Mouse (Mus musculus): ENCODE measurements at regions not wholly inside any gene's neighbourhood (a gene's known extent, or its start where the extent isn't known, plus 50 kb on each side); places are given as distances from the start of the nearest gene placed in this dataset.
A peak's percentile ranks its signal among the peaks of the same experiment; 100 is the strongest.

DNA sequence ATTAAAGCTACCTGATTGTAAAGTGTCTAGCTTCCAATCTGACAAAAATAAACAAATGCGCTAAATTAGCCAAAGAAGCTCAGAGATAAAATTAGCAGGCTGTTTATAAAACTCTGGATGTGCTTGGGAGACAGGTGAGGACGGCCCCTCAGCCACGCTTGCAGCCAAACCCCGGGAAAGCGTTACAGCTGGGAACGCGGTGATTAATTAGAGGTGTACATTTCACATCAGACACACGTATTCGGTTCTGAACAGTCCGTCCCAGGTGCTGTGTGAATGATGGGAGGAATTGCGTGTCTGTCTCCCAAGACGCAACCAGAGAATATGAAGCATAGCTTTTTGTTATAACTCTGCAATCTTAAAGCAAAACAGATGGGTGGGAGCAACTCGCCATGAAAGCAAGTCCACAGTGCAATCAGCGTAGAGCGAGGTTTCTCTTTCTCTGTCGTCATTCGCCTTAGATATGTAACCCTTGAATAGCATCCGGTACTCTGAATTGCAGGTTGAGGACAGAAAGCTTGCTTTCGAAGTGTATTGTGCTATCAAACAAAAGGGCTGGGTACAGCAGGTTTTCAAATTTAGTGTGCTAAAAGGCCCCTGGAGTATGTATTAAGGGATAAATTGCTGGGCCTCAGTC is 123.0 kb upstream of the Fn1 start:
- H3K27me3 ChIP-seq: no peaks in the 10 kb centered on the region
- no peak overlapping the region for H3K9ac ChIP-seq
- 0 out of 2 replicates have a peak overlapping the region, but pooled peaks have one; percentile 7 for H3K4me3 ChIP-seq
- 51% methylated on average over 19 of the region's 19 CpGs for WGBS
- peak overlapping the region; percentile 32 for H3K4me2 ChIP-seq (replicated peaks)
- H3K27ac ChIP-seq: peak overlapping the region; percentile 67; the same call in 1 of the 2 replicates
- H3K4me1 ChIP-seq: peaks cover 10% of the 10 kb centered on the region
- ATAC-seq (ENCODE audit: insufficient number of reproducible peaks, insufficient read depth, low FRiP score, low TSS enrichment): no peak; the same call in 1 of the 2 replicates
- H3K36me3 ChIP-seq: no peaks in the 10 kb centered on the region
- no peaks in the 10 kb centered on the region for H3K9me3 ChIP-seq

DNA sequence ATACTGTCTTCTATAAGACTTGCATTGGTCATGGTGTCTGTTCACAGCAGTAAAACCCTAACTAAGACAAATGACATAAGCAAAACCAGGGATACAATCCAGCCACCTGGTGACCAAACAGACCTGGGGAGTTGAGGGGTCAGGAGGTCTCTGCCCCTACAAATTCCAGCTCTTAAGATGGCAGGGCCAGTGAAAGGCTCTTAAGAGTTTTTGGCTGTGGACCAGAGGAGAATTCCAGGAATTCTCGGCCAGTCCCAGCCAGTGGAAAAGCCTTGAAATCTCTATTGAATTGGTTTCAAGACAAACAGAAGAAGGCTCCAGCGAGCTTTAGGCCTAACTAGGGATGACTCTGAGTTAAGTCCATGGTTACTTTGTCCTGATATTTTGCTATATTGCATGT is 119.5 kb upstream of the Fn1 start:
- H3K4me1 ChIP-seq: peaks cover 10% of the 10 kb centered on the region
- H3K4me2 ChIP-seq (replicated peaks): no peak overlapping the region
- H3K27ac ChIP-seq: no peak overlapping the region
- H3K9ac ChIP-seq: no peak overlapping the region
- WGBS: 89% methylated on average over 2 of the region's 2 CpGs
- no peaks in the 10 kb centered on the region for H3K27me3 ChIP-seq
- H3K4me3 ChIP-seq: no peak overlapping the region
- ATAC-seq (ENCODE audit: insufficient number of reproducible peaks, insufficient read depth, low FRiP score, low TSS enrichment): no peak
- H3K36me3 ChIP-seq: no peaks in the 10 kb centered on the region
- no peaks in the 10 kb centered on the region for H3K9me3 ChIP-seq

DNA sequence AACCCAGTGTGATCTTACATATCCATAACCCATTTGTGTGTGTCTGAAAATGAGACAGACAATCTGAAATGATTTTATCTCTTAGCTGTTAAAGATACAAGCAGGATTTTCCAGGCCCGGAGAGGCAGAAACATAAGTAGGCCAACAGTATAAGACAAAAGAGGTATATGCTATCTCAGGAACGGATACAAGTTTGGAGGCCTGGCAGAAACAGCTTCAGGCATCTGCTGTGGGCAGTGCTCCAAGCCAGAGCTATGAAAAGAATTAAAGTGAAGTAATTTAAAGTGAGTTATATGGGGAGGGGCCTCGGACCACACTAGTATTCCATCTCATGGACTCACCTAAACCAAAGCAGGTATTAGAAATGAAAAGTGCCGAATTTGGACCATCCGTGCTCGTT is 118.8 kb upstream of the Fn1 start:
- H3K27ac ChIP-seq: no peak overlapping the region
- H3K36me3 ChIP-seq: no peaks in the 10 kb centered on the region
- no peaks in the 10 kb centered on the region for H3K27me3 ChIP-seq
- no peak overlapping the region for H3K4me3 ChIP-seq
- H3K4me2 ChIP-seq (replicated peaks): no peak overlapping the region
- no peak overlapping the region for H3K9ac ChIP-seq
- ATAC-seq (ENCODE audit: insufficient number of reproducible peaks, insufficient read depth, low FRiP score, low TSS enrichment): no peak
- H3K9me3 ChIP-seq: no peaks in the 10 kb centered on the region
- H3K4me1 ChIP-seq: peaks cover 9% of the 10 kb centered on the region
- WGBS: 87% methylated on average over 6 of the region's 6 CpGs

DNA sequence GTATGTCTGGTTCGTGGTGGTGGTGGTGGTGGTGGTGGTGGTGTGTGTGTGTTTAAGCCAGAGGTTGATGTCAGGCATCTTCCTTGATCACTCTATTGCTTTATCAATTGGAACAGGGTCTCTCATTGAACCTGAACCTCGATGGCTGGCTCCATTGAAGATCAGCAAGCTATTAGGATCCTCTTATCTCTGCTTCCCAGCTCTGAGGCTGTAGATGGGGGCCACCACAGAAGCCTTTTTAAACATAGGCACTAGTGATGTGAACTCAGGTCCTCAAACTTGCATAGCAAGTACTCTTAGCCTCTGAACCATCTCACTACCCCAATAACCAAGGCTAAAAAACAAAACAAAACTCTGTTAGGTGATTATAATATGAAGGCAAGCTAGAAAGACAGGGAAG is 116.6 kb upstream of the Fn1 start:
- ATAC-seq (ENCODE audit: insufficient number of reproducible peaks, insufficient read depth, low FRiP score, low TSS enrichment): no peak
- Histone ChIP-seq H3K27ac (no peak overlapping the region), H3K27me3 (no peaks in the 10 kb centered on the region), H3K4me3 (no peak overlapping the region), H3K9me3 (no peaks in the 10 kb centered on the region), H3K4me1 (no peaks in the 10 kb centered on the region), H3K9ac (no peak overlapping the region), H3K4me2 (replicated peaks) (no peak overlapping the region), H3K36me3 (no peaks in the 10 kb centered on the region)
- 78% methylated on average over 2 of the region's 2 CpGs for WGBS

DNA sequence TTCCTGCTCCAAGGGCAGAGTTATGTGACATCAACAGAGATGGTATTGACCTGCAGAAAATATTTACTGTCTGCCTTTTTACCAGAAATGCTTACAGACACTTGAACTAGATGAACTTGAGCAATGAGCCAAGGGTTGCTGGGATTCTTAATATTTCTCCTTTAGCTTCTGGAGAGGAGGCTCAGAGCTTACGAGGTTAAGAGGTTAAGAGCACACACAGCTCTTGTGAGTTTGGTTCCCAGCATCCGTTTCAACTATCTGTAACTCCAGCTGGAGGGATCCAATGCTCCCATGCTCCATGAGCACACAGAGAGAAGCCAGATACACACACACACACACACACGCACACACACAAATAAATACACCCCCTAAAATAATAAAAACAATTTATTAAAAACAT is 114.7 kb upstream of the Fn1 start:
- no peak for ATAC-seq (ENCODE audit: insufficient number of reproducible peaks, insufficient read depth, low FRiP score, low TSS enrichment)
- Histone ChIP-seq H3K9ac (no peak overlapping the region), H3K4me2 (replicated peaks) (no peak overlapping the region), H3K9me3 (no peaks in the 10 kb centered on the region), H3K4me1 (no peaks in the 10 kb centered on the region), H3K27me3 (no peaks in the 10 kb centered on the region), H3K27ac (no peak overlapping the region), H3K4me3 (no peak overlapping the region), H3K36me3 (no peaks in the 10 kb centered on the region)
- WGBS: 67% methylated on average over 3 of the region's 3 CpGs

DNA sequence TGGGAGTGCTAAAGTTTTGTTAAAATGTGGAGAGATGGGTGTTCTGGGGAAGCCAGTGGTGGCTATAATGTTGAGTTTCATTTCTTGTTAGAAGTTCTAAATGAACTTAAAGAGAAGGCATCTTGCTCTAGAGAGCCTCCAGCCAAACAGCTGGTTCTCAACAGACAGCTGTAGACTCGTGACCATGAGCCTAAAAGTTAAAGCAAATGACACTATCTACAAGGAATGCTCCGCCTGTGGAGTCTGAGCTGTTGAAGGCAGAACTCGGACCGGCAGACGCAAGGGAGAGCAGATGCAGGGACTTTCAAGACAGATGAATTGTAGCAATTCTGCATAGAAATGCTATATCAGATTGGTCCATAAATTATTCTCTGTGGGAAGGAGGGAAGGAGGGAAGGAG is 114.1 kb upstream of the Fn1 start:
- H3K9ac ChIP-seq: no peak overlapping the region
- no peaks in the 10 kb centered on the region for H3K9me3 ChIP-seq
- no peaks in the 10 kb centered on the region for H3K36me3 ChIP-seq
- no peak overlapping the region for H3K4me2 ChIP-seq (replicated peaks)
- H3K4me3 ChIP-seq: no peak overlapping the region
- H3K27ac ChIP-seq: no peak overlapping the region
- no peak for ATAC-seq (ENCODE audit: insufficient number of reproducible peaks, insufficient read depth, low FRiP score, low TSS enrichment)
- WGBS: 78% methylated on average over 5 of the region's 5 CpGs
- H3K4me1 ChIP-seq: no peaks in the 10 kb centered on the region
- no peaks in the 10 kb centered on the region for H3K27me3 ChIP-seq

DNA sequence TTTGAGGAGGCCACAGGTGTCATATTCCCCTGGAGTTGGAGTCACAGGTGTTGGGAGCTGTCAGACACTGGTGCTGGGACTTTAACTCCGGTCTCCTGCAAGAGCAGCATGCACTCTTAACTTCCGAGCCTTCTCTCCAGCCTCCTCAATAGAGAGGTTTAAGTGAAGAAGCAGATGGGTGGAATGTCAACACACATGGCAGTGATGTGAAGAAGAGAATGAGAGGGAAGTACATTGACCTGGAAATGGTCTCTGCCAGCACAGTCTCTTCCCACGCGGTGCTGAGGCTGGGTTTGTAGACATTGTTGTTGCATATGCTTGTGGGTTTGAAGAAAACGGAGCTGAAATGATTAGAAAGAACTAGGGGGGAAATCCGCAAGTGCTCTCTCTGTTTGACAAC is 112.0 kb upstream of the Fn1 start:
- H3K4me2 ChIP-seq (replicated peaks): no peak overlapping the region
- 76% methylated on average over 6 of the region's 6 CpGs for WGBS
- H3K4me3 ChIP-seq: no peak overlapping the region
- no peaks in the 10 kb centered on the region for H3K9me3 ChIP-seq
- ATAC-seq (ENCODE audit: insufficient number of reproducible peaks, insufficient read depth, low FRiP score, low TSS enrichment): no peak
- H3K27me3 ChIP-seq: no peaks in the 10 kb centered on the region
- H3K36me3 ChIP-seq: no peaks in the 10 kb centered on the region
- H3K9ac ChIP-seq: no peak overlapping the region
- H3K4me1 ChIP-seq: no peaks in the 10 kb centered on the region
- H3K27ac ChIP-seq: no peak overlapping the region

DNA sequence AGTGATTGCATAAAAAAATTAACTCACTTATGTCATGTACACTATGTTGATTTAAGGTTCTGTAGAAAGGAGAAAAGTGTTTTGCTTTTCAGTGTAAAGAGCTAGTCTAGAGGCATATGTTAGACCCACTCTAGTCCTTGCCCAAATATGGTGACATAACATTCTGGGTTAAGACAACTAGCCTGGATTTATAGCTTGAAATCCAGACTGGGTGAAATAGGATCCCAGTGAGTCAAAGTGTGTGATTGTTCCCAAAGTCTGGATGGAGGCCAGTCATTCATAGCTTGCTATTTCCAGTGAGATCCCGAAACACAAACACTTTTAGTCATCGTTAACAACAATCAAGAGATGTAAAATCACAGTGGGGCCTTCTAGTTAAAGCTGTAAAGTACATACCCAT is 110.5 kb upstream of the Fn1 start:
- Histone ChIP-seq H3K4me3 (no peak overlapping the region), H3K4me1 (no peaks in the 10 kb centered on the region), H3K27ac (no peak overlapping the region), H3K36me3 (no peaks in the 10 kb centered on the region), H3K27me3 (no peaks in the 10 kb centered on the region), H3K9ac (no peak overlapping the region), H3K4me2 (replicated peaks) (no peak overlapping the region), H3K9me3 (no peaks in the 10 kb centered on the region)
- WGBS: 68% methylated on average over 2 of the region's 2 CpGs
- no peak for ATAC-seq (ENCODE audit: insufficient number of reproducible peaks, insufficient read depth, low FRiP score, low TSS enrichment)

DNA sequence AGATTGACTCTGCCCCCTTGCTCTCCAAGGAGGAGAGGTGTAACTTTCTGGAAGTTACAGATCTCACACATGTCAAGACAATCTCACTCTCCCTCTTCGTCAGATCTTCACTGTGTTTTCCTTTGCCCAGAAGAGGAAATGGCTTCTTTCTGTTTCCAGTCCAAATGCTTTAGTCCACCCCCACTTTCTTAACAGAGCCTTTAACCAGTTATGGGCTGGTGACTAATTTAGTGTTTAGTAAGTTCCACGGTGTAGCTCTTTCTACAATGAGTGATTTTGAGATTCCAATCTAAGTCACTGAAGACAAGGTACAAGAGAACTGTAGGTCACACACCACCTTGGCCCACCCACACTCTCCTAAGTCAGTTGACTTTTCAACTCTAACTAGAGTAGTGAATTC is 107.3 kb upstream of the Fn1 start:
- H3K4me3 ChIP-seq: no peak overlapping the region
- H3K27me3 ChIP-seq: no peaks in the 10 kb centered on the region
- H3K27ac ChIP-seq: no peak overlapping the region
- no peaks in the 10 kb centered on the region for H3K4me1 ChIP-seq
- WGBS: 63% methylated on average over 2 of the region's 2 CpGs
- H3K9me3 ChIP-seq: no peaks in the 10 kb centered on the region
- no peak overlapping the region for H3K4me2 ChIP-seq (replicated peaks)
- H3K36me3 ChIP-seq: no peaks in the 10 kb centered on the region
- ATAC-seq (ENCODE audit: insufficient number of reproducible peaks, insufficient read depth, low FRiP score, low TSS enrichment): no peak
- no peak overlapping the region for H3K9ac ChIP-seq

DNA sequence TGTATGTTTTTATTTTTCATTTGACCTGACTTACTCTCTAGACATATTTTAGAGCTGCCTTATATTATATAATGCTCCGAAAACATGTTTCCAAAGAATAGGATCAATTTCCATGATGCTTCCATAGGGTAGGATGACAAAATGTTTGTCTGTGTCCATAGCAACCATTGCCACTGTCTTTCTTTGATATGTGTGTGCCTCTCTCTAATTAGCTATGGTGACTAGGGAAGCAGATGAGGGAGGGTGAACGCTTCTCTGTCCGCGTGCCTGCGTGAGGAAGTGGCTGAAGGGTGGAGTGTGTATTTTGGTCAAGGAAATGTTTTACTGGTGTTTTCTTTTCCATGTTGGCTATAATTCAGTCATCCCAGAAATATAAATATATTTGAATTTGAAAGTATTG is 104.2 kb upstream of the Fn1 start:
- Histone ChIP-seq H3K4me1 (no peaks in the 10 kb centered on the region), H3K27me3 (no peaks in the 10 kb centered on the region), H3K9me3 (no peaks in the 10 kb centered on the region), H3K4me2 (replicated peaks) (no peak overlapping the region), H3K36me3 (no peaks in the 10 kb centered on the region), H3K27ac (no peak overlapping the region), H3K4me3 (no peak overlapping the region), H3K9ac (no peak overlapping the region)
- no peak for ATAC-seq (ENCODE audit: insufficient number of reproducible peaks, insufficient read depth, low FRiP score, low TSS enrichment)
- 77% methylated on average over 5 of the region's 5 CpGs for WGBS

DNA sequence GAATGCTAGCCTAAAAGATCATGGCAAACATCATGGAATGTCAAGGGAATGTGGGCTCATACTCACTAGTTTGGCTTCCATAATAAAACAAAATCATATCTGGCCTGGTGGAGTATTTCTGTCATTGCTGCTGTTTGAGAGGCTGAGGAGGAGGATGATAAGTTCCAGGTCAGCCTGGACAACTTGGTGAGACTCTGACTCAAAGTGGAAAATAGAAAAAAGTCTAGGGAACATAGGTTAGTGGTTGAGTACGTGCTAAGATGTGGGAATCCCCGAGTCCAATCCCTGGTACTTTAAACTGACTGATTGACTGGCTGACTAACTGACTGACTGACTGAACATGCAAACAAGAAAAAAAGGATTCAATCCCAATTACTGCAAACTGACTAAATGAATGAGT is 103.2 kb upstream of the Fn1 start:
- no peak for ATAC-seq (ENCODE audit: insufficient number of reproducible peaks, insufficient read depth, low FRiP score, low TSS enrichment)
- H3K9ac ChIP-seq: no peak overlapping the region
- H3K36me3 ChIP-seq: no peaks in the 10 kb centered on the region
- no peak overlapping the region for H3K27ac ChIP-seq
- H3K4me3 ChIP-seq: no peak overlapping the region
- H3K9me3 ChIP-seq: no peaks in the 10 kb centered on the region
- 80% methylated on average over 2 of the region's 2 CpGs for whole genome bisulfite sequencing
- no peak overlapping the region for H3K4me2 ChIP-seq (replicated peaks)
- H3K4me1 ChIP-seq: no peaks in the 10 kb centered on the region
- H3K27me3 ChIP-seq: no peaks in the 10 kb centered on the region

DNA sequence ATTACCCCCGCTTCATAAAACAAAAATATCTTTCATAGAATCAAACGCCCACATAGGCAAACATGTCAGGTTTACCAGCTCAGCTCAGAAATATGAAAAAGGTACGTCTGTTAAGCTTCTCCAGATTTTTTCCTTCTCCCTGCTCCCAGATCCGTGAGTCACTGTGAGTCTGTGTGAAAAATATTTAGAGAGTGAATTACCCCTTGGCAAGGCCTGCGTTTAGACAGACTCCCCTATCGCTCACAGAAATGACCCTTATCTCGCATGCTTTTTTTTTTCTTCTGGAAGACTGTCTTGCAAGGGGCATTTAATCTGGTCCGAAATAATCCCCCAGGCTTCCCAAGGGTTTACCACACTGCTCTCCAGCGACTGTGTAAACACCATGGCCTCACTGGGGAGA is 102.4 kb upstream of the Fn1 start:
- Histone ChIP-seq H3K9ac (no peak overlapping the region), H3K9me3 (no peaks in the 10 kb centered on the region), H3K27me3 (no peaks in the 10 kb centered on the region), H3K4me3 (no peak overlapping the region), H3K4me2 (replicated peaks) (no peak overlapping the region), H3K4me1 (no peaks in the 10 kb centered on the region), H3K36me3 (no peaks in the 10 kb centered on the region), H3K27ac (no peak overlapping the region)
- no peak for ATAC-seq (ENCODE audit: insufficient number of reproducible peaks, insufficient read depth, low FRiP score, low TSS enrichment)
- 59% methylated on average over 9 of the region's 9 CpGs for WGBS

DNA sequence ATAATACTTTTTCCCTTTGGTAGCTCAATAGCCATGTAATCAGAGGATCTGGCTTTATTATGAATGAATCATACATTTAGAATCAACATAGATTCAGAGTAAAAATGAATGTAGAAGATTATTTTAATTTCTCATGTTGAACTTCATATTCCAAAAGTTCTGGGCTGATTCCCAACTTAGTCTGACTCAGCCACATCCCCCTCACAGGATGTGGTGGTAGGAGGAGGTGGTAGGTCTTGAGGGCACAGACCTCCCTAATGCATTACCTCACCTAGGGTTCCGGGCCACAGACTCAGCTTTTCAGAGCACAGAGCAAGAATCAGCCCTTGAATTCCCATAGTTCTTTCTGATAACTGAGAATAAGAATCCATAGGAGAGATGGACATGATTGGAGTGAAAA is 99.4 kb upstream of the Fn1 start:
- Histone ChIP-seq H3K4me2 (replicated peaks) (no peak overlapping the region), H3K27ac (no peak overlapping the region), H3K36me3 (no peaks in the 10 kb centered on the region), H3K9ac (no peak overlapping the region), H3K27me3 (no peaks in the 10 kb centered on the region), H3K9me3 (no peaks in the 10 kb centered on the region), H3K4me1 (no peaks in the 10 kb centered on the region), H3K4me3 (no peak overlapping the region)
- 77% methylated on average over 1 of the region's 1 CpGs for WGBS
- ATAC-seq (ENCODE audit: insufficient number of reproducible peaks, insufficient read depth, low FRiP score, low TSS enrichment): no peak
